Mouse (Mus musculus): Measurements from ENCODE around the gene Akap9.
"Not testable (repeated sequence)": the region's sequence is repeated elsewhere in the genome, so short reads cannot be mapped to it uniquely, and the experiment has no call there.

Gene Akap9

DNA sequence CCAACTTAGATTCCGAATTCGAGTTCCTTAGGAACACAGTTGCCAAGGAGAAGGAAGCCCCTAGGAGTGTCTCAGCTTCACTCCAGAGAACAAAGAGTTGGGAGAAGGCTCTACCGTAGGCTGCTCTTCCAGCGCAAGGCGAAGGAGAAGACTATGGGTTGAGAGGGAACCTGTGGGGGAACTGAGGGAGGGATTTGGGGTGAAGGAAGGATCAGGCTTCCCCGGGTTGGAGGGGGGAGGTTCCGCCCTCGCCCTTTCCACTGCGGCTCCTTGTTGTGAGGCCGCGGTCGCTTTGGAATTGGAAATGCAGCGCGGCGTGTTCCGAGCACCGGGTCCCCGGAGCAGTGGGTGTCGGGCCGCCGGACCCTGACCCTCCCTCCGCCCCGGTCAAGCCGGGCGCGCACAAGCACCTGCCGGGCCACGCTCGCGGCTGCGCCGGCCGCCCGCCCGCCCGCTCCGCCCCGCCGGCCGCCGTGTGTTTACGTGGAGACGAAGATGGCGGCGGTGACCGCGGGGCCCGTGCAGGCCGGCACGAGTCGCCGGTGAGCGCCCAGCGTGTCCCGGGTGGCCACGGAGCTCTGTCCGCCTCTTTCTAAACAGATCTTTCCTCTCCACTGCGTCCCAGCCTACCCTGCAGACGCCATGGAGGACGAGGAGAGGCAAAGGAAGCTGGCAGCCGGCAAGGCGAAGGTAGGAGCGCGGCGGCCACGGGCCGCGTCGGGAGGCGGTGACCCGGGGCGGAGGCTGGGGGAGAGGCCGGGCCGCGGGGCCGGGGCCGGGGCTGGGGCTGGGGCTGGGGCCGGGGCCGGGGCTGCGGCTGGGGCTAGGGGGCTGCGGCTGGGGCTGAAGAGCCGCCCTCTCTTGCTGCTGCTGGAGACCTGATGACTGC lies at the start of gene Akap9:
Akap9 (plus strand) TSS at position 254 of the 889 bp plus-strand sequence.
- DNase-seq (ENCODE audit: extremely low spot score) = peak; percentile 82

GRCm38 (mm10) chr5:3886862-3887261 lies 41.0 kb upstream of the Akap9 start:
- not testable (repeated sequence) for DNase-seq (ENCODE audit: extremely low spot score)

DNA sequence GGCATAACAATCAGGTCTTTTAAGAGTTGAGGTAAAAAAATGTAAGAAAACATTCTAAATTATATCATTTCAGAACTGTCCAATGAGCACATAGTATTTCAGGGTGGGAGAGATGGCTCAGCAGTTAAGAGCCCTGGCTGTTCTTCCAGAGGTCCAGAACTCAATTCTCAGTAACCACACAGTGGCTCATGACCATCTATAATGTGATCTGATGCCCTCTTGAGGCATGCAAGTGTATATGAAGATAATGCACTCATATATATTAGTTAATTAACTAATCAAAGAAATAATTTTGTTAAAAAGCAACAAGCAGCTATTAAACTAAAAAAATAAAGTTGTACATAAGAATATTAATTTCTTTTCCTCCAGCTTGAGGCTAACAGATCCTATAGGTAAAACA lies 38.7 kb upstream of the Akap9 start:
- DNase-seq (ENCODE audit: extremely low spot score) = no peak

- DNase-seq (ENCODE audit: extremely low spot score) = peak; percentile 27
These were observed 34.2 kb upstream of the Akap9 start, which contains the start of gene Mterf1a for GRCm38 (mm10) chr5:3893459-3894293. TSS of gene Mterf1a (minus strand) at chr5:3893933.

DNA sequence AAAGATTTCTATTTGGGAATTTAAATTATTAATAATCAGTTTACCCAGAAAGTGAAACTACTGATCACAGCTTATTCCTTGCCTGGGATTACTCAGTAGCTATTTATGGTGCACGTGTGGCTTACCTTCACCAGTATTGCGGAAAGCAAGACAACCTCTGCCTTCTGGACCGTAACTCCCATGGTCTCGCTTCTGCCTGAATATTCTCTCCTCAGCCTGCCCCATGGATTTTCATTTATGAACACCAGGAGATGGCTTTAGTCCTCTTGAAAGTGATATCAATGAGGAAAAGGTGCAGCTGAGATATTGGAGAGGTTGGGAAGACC lies 33.6 kb upstream of the Akap9 start:
- DNase-seq (ENCODE audit: extremely low spot score) = not testable (repeated sequence)

DNA sequence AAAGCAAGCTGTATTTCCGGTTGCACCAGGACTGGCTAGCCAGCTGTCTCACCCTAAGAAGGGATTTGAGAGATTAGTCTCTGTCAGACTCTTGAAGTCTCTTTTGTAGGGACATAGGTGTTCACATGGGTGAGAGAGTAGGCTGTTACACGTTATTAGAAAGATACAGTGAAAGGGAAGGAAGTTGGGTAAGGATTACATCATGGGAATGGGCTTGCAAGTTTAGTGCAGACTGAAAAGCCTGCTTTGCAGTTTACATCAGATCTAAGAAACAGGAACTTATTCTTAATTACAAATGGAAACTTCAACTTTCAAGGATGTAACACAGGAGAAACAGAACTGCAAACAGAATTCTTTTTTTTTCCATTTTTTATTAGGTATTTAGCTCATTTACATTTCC lies 22.4 kb upstream of the Akap9 start:
- DNase-seq (ENCODE audit: extremely low spot score) = no peak

- DNase-seq (ENCODE audit: extremely low spot score) = no peak
These were observed 5.5 kb upstream of the Akap9 start for GRCm38 (mm10) chr5:3922350-3922749.

DNA sequence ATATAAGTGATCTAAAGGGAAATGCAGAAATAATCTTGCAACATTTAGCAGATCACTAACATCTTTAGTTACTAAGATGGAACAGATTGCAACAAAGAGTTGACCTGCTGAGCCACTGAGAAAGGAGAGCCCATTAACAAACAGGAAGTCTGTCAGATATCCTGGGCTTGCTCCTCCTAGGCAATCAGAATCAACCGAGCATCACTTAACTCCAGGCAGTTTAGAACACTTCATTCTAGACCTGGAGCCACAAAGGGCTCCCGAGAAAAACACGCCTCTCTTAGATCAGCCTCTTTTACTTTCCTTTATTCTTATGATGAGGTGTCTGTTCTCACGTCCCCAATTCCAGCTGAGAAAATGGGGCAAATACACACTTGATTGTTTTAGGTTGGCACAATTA lies 1.2 kb upstream of the Akap9 start:
- no peak for DNase-seq (ENCODE audit: extremely low spot score)

DNA sequence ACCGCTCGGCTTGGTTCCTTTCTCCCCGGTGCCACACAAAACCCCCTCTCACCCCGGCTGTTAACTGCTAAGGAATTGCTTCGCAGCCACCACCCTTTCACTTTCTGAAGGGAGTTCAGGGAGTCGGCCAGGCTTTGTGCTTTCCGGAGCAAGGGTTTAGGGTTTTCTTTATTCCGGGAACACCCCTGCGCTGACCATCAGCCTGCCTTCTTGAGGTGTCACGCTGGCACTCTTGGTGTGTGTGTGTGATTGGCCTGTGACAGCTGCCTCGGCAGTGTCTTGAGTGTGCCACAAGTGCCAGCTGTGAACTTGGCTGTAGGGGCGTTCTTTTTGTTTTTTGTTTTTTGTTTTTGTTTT lies 814 bp downstream of the Akap9 start:
- DNase-seq (ENCODE audit: extremely low spot score) = peak; percentile 58

GRCm38 (mm10) chr5:3930760-3931159 lies 2.9 kb downstream of the Akap9 start:
- no peak for DNase-seq (ENCODE audit: extremely low spot score)

DNA sequence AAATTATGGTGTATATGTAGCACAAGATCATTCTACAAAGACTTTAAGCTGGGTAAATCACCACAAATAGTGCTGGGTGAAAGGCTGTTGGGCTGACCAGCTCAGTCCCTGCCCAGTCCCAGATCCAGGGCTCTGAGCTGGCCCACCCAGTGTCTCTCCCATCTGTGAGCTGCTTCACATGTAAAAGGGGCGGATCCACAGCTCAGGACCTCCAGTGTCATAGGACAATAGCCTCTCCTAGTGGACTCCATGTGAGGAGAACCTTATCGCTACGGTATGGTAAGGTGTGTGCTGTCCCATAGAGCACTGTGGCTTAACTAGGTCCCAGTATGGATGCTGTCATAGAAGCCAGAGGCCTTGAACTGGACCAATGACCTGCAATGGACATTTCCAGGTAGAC lies 3.8 kb downstream of the Akap9 start:
- DNase-seq (ENCODE audit: extremely low spot score) = no peak

DNA sequence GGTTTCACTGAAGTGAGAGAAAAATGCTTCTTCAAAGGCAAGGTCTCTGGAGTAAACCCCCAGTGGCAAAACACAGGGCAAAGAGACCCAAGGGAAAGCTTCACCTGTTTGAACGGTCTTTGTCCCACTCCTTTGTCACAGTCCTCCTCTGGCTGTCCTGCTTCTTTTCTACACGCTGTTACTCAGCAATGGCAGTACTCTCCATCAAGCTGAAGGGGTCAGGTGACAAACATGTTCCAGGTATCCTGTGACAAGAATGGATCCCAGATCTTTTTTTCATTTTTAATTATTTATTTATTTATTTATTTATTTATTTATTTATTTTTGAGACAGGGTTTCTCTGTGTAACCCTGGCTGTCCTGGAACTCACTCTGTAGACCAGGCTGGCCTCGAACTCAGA lies 5.7 kb downstream of the Akap9 start:
- DNase-seq (ENCODE audit: extremely low spot score) = no peak

DNA sequence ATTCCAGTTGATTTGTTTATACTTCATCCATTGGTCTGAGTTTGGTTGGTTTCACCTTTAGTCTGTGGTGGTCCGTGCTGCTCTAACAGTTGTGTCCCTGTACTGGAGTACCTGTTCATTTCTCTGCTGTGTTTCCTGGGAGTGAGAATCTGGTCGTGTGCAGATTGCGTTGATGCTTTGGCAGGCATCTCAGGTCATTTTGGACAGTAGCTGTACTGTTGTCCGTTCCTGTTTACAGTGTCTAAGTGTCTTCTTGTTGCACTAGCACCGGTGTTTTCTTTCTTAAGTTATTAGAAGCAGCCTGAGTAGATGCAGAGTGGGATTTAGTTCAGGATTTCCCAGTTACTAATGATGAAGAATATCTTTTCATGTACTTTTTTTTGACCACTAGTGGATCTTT lies 7.4 kb downstream of the Akap9 start:
- DNase-seq (ENCODE audit: extremely low spot score) = no peak

GRCm38 (mm10) chr5:3935778-3936554 lies 8.1 kb downstream of the Akap9 start:
- DNase-seq (ENCODE audit: extremely low spot score) = no peak

DNA sequence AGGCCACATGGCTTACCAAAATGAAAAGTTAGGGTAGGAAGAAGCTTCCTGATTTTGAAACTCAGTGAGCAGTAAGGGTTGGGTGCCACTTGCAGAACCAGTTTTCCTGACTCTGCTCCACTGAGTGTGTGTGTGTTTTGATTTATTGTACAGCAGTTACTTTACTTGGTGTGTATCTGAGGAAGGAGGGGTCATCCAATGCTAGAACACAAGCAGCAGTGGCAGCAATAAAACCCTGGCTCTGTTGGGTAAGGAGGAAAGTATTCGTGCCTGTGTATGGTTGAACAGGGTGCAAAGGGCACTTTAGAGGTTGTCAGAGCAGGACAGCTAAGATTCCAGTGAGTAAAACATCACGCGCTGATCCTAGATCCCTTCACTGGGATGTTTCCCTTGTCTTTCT lies 11.1 kb downstream of the Akap9 start:
- no peak for DNase-seq (ENCODE audit: extremely low spot score)

- DNase-seq (ENCODE audit: extremely low spot score) = no peak
These were observed 11.5 kb downstream of the Akap9 start for GRCm38 (mm10) chr5:3939335-3939734.

DNA sequence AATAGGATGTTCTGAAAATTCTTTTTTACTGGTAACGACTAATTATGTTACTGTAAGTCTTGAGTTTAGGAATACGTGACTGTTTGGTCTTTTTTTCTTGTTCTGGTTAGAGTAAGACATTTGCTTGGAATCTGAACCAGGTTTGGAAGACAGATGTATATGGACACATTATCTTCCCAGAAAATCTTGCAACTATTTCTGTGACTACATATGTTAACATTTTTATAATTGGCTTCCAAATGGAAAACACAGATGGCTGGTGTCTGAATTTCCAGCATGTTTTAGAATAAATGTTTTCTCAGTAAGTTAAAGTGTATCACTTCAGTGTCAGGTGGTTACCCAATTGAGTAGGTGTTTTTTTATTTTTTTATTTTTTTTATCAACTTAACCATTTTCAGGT lies 13.4 kb downstream of the Akap9 start:
- no peak for DNase-seq (ENCODE audit: extremely low spot score)

DNA sequence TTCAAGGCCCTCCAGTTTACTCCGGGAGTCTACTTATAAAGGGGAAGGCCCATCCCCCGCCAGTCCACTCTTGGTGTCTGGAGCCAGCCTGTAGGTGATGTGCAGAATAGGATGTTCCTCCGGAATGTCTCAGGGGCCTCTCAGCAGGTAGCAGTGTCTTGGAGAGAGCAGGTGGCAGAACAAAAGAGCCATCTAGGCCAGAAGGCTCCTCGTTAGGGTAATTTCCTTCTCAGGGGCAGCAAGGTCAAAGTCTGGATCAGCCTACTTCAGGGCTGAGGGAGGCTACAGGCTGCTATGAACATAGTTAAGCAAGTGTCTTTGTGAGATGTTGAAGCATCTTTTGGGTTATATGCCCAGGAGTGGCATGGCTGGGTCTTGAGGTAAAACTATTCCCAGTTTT lies 15.3 kb downstream of the Akap9 start:
- not testable (repeated sequence) for DNase-seq (ENCODE audit: extremely low spot score)

DNA sequence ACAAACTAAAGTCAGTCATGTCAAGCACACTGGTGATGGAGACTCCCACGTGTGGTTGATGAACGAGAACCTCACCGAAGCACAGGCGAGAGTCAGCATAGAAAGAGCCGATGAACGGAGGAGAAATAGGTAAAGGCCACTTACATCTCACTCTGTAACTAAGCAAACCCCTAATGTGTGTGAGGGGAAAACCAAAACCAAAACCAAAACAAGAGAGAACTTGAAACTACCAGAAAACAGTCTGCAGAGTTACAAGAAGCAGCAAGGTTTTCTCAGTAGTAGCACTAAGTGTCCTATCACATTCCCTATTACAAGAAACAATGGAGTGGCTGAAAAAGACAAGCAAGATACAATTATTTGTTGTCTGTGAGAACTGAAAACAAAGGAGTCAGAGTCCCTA lies 24.6 kb downstream of the Akap9 start:
- DNase-seq (ENCODE audit: extremely low spot score) = no peak

GRCm38 (mm10) chr5:3954541-3954940 lies 26.7 kb downstream of the Akap9 start:
- no peak for DNase-seq (ENCODE audit: extremely low spot score)

DNA sequence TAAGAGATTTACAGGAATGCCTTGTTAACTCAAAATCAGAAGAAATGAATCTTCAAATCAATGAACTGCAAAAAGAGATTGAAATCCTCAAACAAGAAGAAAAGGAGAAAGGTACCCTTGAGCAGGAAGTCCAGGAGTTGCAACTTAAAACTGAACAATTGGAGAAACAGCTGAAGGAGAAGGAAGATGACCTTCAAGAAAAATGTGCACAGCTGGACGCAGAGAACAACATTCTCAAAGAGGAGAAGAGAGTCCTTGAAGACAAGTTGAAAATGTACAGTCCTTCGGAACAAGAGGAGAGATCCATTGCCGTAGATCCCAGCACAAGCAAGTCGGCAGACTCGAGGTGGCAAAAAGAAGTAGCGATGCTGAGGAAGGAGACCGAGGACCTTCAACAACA lies 33.4 kb downstream of the Akap9 start:
- no peak for DNase-seq (ENCODE audit: extremely low spot score)

- no peak for DNase-seq (ENCODE audit: extremely low spot score)
These were observed 40.6 kb downstream of the Akap9 start for GRCm38 (mm10) chr5:3968415-3968814.

Data from embryo, embryonic 9.5 days (tissue).